Mouse (Mus musculus): ENCODE results near the gene Lingo2. TPM values are rescaled to one million over a fixed set of nuclear protein-coding genes. Genes with fewer than 3 reads are reported as not detected.

Gene Lingo2
- polyA plus RNA-seq, 1 experiment from 2014 or later: 0.40 TPM

DNA sequence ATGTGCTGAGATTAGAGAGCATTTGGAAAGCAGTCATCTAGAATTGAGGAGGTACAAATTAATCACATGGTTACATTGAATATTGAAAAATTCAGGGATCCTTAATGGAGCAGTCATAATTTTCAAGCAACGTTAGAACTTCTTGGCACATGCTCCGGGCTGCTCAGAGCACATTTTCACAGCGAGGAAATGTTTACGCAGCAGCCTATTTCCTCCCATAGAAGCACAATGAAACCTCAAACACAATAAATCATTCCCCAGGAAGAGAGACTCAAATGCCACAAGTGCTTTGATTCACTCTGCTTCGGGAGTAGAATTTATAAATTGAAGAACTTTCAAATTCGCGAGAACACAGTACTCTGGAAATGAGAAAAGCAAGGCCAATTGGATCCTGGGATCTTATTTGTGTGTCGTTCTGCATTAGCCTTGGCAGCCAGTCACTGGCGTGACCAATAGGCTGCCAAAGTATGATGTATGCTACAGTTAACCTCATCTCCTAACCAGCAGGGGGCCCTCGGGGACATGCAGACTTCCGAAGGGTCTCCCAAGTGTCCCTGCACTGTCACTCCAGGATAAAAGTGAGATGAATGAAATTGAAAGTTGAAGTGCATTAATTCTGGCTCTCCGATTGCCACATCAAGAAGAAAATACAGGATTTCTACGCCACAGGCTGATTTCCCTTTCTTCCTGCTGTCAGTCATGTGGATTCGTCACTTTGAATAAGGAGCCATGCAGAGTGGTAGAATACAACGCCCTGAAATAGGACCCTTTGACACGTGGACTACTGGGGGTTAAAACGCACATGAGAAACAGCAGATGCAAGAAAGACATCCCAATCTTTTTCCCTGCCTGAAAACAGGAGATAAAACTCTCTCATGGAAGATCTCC, 662.5 kb downstream of the Lingo2 start:
- Histone ChIP-seq H3K36me3 (ENCODE audit: control insufficient read depth, insufficient read depth) (no peaks in the 10 kb centered on the region), H3K27me3 (replicated peaks; ENCODE audit: control insufficient read depth, insufficient read depth, low read length) (no peaks in the 10 kb centered on the region), H3K9me3 (ENCODE audit: control insufficient read depth) (no peaks in the 10 kb centered on the region), H3K4me1 (replicated peaks; ENCODE audit: control insufficient read depth, insufficient read depth, low read length) (no peaks in the 10 kb centered on the region), H3K4me2 (replicated peaks; ENCODE audit: low read depth) (peak overlapping the region; percentile 60), H3K27ac (ENCODE audit: low read depth, low read length) (no peak overlapping the region), H3K4me3 (ENCODE audit: low read depth, low read length) (peak overlapping the region; percentile 26), H3K9ac (ENCODE audit: low read depth, low read length) (peak overlapping the region; percentile 22; the same call in 1 of the 2 replicates)
- 14% methylated on average over 17 of the region's 17 CpGs for WGBS
- peak; percentile 73 for TF ChIP-seq CTCF (IDR thresholded peaks at IDR 0.05; ENCODE audit: low read depth)
- ATAC-seq: no peak

DNA sequence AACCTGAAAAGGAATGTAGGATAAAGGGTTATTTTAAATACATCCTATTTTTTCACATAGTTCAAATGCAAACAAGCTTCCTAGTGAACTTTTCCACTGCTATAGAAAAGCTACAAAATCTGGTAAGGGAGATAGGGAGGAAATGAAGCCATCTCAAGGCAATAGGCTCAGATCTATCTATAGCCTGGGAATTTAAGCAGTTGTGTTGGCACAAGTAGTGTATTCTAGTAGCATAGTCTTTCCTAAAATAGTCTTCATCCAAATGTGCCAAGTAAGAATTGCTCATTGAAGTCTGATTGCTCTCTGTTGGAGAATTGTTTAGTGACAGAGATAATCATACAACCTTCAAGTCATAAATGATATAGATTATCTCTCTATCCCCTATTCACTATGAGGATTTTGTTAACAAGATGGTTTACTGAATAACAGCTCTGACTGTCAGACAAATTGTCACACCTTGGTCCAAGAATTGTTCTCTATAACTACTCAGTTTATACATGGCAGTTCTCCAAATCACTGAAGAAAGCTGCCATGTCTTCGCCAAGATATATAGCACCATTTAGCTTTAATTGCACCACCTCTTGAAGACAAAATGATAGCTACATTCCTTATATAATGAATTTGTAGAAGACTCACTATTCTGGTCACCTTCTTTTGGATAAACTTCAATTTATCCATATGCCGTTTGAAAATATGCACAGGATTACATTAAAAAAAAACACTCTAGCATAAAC, 688.9 kb downstream of the Lingo2 start:
- no peak for TF ChIP-seq CTCF (IDR thresholded peaks at IDR 0.05; ENCODE audit: low read depth)
- H3K9me3 ChIP-seq (ENCODE audit: control insufficient read depth): no peaks in the 10 kb centered on the region
- H3K4me2 ChIP-seq (replicated peaks; ENCODE audit: low read depth): no peak overlapping the region
- H3K9ac ChIP-seq (ENCODE audit: low read depth, low read length): no peak overlapping the region
- no peaks in the 10 kb centered on the region for H3K4me1 ChIP-seq (replicated peaks; ENCODE audit: control insufficient read depth, insufficient read depth, low read length)
- no peaks in the 10 kb centered on the region for H3K27me3 ChIP-seq (replicated peaks; ENCODE audit: control insufficient read depth, insufficient read depth, low read length)
- H3K27ac ChIP-seq (ENCODE audit: low read depth, low read length): no peak overlapping the region
- ATAC-seq: no peak
- no peaks in the 10 kb centered on the region for H3K36me3 ChIP-seq (ENCODE audit: control insufficient read depth, insufficient read depth)
- H3K4me3 ChIP-seq (ENCODE audit: low read depth, low read length): no peak overlapping the region
- 77% methylated on average over 2 of the region's 2 CpGs for WGBS

DNA sequence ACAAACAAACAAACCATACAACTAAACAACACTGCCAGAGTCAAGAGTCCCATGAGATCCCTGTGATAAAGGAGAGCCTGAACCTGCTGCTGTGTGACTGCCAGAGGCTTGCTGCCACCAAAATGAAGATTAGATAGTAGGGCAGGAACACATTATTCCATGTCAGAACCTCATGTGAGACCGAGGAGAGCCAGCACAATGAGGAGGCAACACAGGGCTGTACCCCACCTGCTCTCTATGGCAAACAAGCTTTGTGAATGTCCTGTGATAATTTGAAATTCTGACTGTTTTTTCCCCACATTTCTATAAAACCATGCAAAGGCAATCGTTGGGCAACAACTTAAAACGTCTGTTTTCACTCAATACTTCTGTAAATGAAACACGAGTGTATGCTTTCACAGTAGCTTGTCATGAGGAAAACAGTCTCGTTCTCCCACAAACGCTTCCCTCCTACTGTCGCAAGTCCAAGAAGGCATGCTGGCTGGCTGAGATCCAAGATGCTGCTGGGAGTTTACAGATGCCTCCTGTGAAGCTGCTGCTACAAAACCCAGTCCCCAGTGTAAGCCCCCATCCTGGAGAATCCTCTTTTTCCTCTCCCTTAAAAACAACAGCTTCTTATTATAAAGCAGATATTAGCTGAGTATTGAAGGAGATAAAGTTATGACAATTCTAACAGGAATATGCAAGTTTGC, 765.2 kb downstream of the Lingo2 start:
- H3K4me2 ChIP-seq (replicated peaks; ENCODE audit: low read depth): no peak overlapping the region
- 44% methylated on average over 7 of the region's 7 CpGs for WGBS
- ATAC-seq: no peak
- no peak overlapping the region for H3K27ac ChIP-seq (ENCODE audit: low read depth, low read length)
- H3K4me1 ChIP-seq (replicated peaks; ENCODE audit: control insufficient read depth, insufficient read depth, low read length): no peaks in the 10 kb centered on the region
- no peak overlapping the region for H3K4me3 ChIP-seq (ENCODE audit: low read depth, low read length)
- TF ChIP-seq CTCF (IDR thresholded peaks at IDR 0.05; ENCODE audit: low read depth): no peak
- no peak overlapping the region for H3K9ac ChIP-seq (ENCODE audit: low read depth, low read length)
- no peaks in the 10 kb centered on the region for H3K9me3 ChIP-seq (ENCODE audit: control insufficient read depth)
- no peaks in the 10 kb centered on the region for H3K27me3 ChIP-seq (replicated peaks; ENCODE audit: control insufficient read depth, insufficient read depth, low read length)
- no peaks in the 10 kb centered on the region for H3K36me3 ChIP-seq (ENCODE audit: control insufficient read depth, insufficient read depth)

DNA sequence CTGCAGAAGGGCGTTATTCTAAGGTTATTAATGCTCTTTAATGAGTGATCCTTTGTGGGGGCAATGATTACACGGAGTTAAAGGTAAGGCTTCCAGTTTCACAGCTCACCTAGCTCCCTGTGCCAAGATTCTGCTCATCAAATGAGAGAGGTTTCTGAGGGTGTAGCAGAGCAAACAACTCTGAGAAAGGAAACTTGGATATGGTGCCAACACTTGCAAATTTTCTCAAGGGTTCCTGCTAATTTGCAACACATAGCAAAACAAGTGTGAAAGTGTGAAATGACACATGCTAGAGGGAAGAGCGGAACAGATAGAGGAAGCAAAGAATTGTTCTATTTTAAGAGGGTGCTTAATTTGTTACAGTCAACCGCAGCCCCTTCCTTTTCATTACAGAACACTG, 767.9 kb downstream of the Lingo2 start:
- Histone ChIP-seq H3K4me1 (replicated peaks; ENCODE audit: control insufficient read depth, insufficient read depth, low read length) (no peaks in the 10 kb centered on the region), H3K27me3 (replicated peaks; ENCODE audit: control insufficient read depth, insufficient read depth, low read length) (no peaks in the 10 kb centered on the region), H3K4me2 (replicated peaks; ENCODE audit: low read depth) (no peak overlapping the region), H3K9me3 (ENCODE audit: control insufficient read depth) (no peaks in the 10 kb centered on the region), H3K4me3 (ENCODE audit: low read depth, low read length) (no peak overlapping the region), H3K36me3 (ENCODE audit: control insufficient read depth, insufficient read depth) (no peaks in the 10 kb centered on the region), H3K27ac (ENCODE audit: low read depth, low read length) (no peak overlapping the region), H3K9ac (ENCODE audit: low read depth, low read length) (no peak overlapping the region)
- ATAC-seq: no peak
- TF ChIP-seq CTCF (IDR thresholded peaks at IDR 0.05; ENCODE audit: low read depth): no peak
- WGBS: 55% methylated on average over 4 of the region's 4 CpGs

- Histone ChIP-seq H3K9me3 (ENCODE audit: control insufficient read depth) (no peaks in the 10 kb centered on the region), H3K27ac (ENCODE audit: low read depth, low read length) (no peak overlapping the region), H3K9ac (ENCODE audit: low read depth, low read length) (no peak overlapping the region), H3K4me1 (replicated peaks; ENCODE audit: control insufficient read depth, insufficient read depth, low read length) (no peaks in the 10 kb centered on the region), H3K27me3 (replicated peaks; ENCODE audit: control insufficient read depth, insufficient read depth, low read length) (no peaks in the 10 kb centered on the region), H3K4me3 (ENCODE audit: low read depth, low read length) (no peak overlapping the region), H3K4me2 (replicated peaks; ENCODE audit: low read depth) (no peak overlapping the region), H3K36me3 (ENCODE audit: control insufficient read depth, insufficient read depth) (no peaks in the 10 kb centered on the region)
- WGBS: 47% methylated on average over 1 of the region's 1 CpGs
- no peak for TF ChIP-seq CTCF (IDR thresholded peaks at IDR 0.05; ENCODE audit: low read depth)
- no peak for ATAC-seq
These were observed 781.4 kb downstream of the Lingo2 start for GRCm38 (mm10) chr4:36170099-36170498.

GRCm38 (mm10) chr4:36131341-36131740, 820.2 kb downstream of the Lingo2 start:
- Histone ChIP-seq H3K4me3 (ENCODE audit: low read depth, low read length) (no peak overlapping the region), H3K36me3 (ENCODE audit: control insufficient read depth, insufficient read depth) (no peaks in the 10 kb centered on the region), H3K9ac (ENCODE audit: low read depth, low read length) (no peak overlapping the region), H3K27me3 (replicated peaks; ENCODE audit: control insufficient read depth, insufficient read depth, low read length) (no peaks in the 10 kb centered on the region), H3K27ac (ENCODE audit: low read depth, low read length) (no peak overlapping the region), H3K4me2 (replicated peaks; ENCODE audit: low read depth) (no peak overlapping the region), H3K9me3 (ENCODE audit: control insufficient read depth) (no peaks in the 10 kb centered on the region), H3K4me1 (replicated peaks; ENCODE audit: control insufficient read depth, insufficient read depth, low read length) (no peaks in the 10 kb centered on the region)
- ATAC-seq: no peak
- no peak for TF ChIP-seq CTCF (IDR thresholded peaks at IDR 0.05; ENCODE audit: low read depth)

Measured in intestine, postnatal 0 days (tissue).